Mouse (Mus musculus): ENCODE results near the gene Gm14137.

Gene Gm14137

DNA sequence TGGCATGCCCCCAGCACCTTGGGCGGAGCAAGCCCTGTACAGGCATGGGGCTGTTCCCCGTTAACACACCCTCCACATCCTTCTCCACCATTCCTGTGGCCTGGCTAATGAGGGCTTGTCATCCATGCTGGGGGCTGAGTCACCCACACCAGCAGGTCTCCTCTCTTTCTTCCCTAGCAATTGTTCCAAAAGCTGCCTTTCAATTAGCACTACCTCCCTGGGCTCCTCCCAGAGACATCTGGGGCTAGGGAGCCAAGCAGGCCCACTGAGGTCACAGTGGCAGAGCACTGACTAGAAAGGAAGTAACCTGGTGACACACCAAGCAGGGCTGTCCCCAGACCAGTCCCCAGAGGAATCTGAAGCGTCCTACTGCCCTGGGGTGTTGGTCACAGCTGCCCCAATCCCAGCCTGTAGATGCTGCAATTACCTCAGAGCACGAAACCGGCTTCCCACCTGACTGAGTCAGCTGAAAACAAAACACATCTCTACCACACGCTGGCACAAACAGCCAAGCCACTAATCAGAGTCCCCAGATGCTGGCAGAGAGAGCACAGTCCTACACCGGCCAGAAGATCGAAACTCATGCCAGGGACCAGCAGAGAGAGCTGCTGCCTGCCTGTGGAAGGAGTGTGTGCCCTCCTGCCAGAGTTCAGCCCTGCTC, at the start of gene Gm14137:
Gene Gm14137, plus strand, starts transcription at position 519 of the 661 bp plus-strand sequence.
- DNase-seq (ENCODE audit: low read depth), result peak; percentile 95

DNA sequence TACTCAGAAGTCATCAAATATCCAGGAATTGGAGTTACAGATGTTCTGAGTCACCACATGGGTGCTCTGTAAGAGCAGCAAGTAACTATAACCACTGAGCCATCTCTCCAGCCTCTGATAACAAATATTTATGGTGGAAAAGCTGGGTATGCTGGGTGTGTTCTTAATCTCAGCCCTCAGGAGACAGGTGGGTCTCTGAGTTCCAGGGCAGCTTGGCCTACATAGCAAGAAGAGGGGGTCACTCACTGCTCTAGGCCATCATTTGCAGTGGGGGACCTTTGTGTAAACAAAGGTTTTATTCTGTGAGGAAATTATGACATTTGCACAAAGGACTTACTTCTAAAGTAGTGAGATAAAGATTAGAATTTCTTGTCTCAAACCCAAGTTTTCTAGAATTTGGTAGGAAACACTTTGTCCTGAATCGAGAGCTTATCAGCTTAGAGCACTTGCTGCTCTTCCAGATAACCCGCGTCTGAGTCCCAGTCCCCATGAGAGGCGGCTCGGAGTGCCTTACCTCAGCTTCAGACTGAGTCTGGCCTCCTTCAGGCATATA, 37.9 kb upstream of the Gm14137 start:
- DNase-seq (ENCODE audit: low read depth), result no peak

DNA sequence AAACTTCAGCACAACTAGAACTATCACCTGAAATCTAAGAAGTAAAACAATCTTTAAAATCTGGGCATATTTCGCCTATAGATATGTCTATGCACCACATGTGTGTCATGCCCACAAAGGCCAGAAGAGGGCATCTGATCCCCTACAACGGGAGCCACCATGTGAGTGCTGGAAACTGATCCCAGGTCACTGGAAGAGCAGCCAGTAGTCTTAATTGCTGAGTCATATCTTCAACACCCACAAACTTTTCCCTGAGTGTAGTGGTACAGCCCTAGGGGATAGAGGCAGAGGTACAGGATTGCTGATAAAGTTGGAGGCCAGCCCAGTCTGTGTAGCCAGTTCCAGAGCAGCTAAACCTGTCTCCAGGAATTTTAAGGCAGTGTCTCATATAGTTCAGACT, 29.1 kb upstream of the Gm14137 start:
- peak; percentile 52 for DNase-seq (ENCODE audit: low read depth)

DNA sequence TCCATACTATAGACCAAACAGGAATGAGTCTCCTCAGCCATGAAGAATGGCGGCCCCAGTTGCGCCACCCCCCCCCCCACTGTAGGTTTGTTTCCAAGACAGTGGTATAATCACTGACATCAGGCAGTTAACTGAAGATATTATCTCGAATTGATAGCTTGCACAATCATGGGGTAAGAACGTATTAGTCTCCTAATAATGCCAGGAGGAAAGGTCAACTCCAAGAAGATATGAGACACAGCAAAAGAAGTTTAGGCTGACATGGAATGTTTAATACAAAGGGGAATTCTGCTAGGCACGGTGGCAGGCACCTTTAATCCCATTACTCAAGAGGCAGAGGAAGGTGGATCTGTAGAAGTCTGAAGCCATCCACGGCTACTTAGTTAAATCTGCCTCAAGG, 27.9 kb upstream of the Gm14137 start:
- DNase-seq (ENCODE audit: low read depth), result no peak

DNA sequence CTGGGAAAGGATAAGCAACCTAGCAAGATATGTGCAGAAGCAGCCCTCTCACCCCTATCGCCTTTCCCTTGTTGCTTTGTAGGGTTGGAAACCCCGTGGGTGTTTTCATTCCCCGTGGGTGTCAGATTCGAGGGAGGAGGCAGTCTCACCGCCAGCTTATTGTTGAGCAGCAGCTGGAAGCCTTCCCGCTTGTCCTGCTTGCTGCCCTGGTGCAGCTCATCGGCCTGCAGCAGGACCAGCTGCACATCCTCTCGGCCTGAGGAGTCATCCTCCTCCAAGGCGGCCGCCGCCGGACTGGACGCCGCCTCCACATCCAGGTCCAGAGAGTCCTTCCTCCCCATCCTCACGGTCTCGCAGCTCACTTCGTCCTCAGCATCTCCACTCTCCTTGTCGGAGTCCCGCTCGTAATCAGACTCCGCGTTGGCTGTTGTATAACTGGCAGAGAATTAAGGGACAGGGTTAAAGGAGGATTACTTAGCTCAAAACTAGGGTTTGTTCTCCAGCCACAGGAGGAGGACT, 27.1 kb upstream of the Gm14137 start:
- DNase-seq (ENCODE audit: low read depth), result no peak

DNA sequence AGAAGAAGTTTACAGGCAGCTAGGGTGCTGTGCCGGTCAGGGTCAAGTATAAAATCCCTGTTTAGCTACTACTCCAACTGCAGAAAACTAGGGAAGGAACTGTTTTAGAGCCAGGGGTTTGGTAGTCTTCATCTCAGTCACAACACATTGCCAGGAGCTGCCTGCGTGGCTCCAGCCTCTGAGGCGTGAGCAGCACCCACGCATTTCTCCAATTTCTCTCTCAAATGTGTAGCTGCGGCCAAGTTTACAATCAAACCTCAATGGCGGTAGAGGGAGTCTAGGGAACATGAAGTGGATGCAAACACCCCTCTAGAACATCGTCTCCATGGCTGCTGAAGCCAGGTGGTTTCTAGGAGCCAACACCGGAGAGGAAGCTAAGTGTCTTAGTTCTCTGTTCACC, 26.5 kb upstream of the Gm14137 start:
- no peak for DNase-seq (ENCODE audit: low read depth)

DNA sequence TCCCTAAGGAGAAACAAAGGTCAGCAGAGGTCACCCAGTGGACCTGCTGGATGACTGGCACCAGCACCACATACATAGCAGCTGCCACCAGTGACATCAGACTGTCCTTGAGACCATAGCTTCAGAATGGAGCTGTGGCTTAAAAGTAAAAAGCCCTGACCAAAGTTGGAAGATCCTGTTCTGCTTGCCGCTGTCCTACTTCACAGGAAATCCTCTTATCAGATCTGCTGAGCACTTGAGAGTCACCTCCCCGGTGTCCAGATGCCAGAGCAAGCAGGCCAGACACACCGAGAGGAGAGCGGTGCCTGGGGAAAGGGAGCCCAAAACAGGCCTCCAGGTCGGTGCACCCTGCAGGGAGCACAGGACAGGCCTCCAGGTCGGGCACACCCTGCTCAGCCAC, 22.1 kb upstream of the Gm14137 start:
- no peak for DNase-seq (ENCODE audit: low read depth)

DNA sequence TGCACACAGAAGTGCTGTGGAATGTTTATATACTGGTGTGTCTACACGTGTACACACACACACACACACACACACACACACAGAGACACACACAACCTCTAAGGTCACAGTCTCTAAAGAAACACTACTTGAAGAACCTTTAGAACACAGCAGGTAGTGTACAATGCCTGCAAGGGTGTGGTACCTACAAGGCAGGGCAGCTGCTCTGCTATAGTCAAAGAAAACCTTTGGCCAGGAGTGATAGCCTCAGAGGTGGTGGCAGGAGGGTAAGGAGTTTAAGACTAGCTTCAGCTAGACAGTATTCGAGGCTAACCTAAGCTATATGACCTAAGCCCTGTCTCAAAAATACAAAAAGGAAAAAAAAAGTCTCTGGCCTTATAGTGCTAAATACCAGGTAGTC, 19.6 kb upstream of the Gm14137 start:
- no peak for DNase-seq (ENCODE audit: low read depth)

DNA sequence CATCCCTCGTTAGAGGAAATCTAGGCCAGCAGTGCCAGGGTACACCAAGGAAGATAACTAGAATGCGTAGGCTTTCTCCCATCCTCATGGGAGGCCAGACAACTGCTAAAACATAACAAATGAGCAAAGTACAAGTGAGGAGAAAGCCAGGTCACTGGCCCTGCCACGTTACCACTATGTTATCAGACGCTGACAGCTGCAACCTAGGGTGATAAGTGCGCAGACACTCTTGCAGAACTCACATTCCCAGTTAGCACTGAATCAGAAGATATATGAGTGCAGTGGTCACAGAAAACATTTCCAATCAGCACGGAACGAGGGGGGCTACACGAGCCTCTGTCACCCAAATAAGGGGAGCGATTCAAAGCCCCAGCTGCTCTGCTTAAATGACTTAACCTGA, 18.9 kb upstream of the Gm14137 start:
- DNase-seq (ENCODE audit: low read depth), result no peak

DNA sequence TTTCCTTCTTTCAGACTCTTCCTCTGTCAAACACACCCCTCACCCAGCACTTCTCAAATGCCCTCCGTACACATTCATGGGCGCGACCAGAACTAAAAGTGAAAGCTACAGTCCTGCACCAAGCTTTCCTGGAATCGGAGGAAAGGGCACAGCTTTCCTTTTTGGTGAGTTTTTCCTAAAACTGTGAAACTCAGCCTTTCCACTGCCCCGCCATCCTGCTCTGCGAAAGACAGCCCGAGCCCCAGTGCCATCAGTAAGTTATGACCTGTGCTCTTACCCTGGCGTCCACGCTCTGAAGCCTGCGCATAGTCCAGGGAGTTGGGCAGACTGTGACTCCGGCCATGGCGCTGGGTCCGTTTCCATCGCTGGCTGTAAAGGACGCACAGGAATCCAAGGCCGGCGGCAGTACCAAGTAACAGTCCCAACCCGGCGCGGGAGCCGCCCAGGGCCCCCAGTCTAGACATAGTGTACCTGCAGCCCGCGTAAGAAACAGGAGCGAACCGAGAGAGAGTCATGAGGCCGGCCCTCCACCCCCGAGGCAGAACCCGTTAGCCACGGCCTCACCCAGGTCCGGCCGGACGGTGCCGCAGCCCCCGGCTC, 18.1 kb upstream of the Gm14137 start:
- peak; percentile 17 for DNase-seq (ENCODE audit: low read depth)

DNA sequence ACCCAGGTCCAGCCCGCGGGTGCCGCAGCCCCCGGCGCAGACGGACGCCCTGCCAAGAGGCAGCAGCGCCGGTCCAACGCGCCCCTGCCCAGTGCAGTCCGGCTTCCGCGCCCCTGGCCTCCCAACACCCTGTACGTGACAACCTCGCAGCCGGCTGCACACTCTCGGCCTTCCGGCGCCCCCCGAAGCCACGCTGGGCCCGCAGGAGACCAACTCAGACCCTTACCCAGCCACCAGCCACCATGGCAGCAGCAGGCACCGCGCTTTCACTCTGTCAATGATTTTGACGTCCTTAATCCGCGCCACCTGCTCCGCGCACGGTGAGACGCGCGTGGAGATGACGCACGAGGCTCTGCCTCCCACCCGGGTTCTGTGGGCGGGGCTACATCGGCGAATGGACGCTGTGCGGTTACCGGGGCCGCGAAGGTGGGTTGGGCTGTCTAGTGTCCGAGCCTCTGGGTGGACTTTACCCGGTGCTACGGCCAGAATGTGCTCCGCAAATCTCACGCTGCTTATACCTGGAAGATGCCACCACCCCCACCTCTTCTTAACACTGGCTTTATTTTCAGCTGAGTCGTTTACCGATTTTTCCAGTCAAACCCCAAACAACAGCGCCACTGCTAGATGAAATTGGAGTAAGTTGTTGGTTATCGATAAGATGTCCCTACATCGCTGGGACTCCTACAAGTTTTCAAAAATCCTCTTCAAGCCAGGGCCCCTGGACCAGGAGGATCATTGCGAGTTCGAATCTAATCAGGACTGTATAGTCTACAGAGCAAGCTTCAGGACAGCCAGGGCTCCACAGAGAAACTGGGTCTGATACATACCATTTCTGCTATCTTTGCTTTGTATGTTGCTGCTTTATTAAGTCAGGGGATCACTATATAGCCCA, 17.4 kb upstream of the Gm14137 start, which contains the start of gene Rmdn3:
Gene Rmdn3, minus strand, starts transcription at position 354 of the 892 bp plus-strand sequence.
- peak; percentile 98 for DNase-seq (ENCODE audit: low read depth)

DNA sequence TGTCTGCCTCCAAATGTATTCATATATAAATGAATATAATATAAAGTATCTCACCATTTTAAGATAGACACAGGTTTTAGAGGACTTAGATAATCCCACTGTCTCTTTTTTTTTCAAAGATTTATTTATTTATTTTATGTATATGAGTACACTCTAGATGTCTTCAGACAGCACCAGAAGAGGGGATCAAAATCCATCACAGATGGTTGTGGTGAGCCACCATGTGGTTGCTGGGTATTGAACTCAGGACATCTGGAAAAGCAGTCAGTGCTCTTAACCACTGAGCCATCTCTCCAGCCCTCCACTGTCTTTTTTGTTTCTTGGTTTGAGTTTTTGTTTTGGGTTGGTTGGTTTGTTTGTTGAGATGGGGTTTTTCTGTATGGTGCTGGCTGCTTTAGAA, 16.5 kb upstream of the Gm14137 start:
- no peak for DNase-seq (ENCODE audit: low read depth)

DNA sequence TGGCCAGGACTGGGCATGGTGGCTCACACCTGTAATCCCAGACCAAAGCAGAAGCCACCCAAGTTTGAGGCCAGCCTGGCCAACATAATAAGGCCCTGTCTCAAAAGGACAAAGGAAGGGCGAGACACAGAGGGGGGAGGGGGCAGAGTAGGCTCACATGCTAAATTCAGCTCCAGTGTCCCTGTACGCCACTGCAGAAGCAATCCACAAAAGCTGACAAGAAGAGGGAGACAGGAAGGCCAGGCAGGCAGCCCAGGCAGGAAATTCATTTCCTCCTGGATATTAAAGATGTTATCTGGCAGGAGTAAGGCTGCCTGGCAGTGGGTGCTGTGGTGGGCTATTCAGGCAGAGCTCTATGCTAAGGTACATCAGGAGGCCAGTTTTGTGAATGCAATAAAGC, 13.1 kb upstream of the Gm14137 start:
- no peak for DNase-seq (ENCODE audit: low read depth)

DNA sequence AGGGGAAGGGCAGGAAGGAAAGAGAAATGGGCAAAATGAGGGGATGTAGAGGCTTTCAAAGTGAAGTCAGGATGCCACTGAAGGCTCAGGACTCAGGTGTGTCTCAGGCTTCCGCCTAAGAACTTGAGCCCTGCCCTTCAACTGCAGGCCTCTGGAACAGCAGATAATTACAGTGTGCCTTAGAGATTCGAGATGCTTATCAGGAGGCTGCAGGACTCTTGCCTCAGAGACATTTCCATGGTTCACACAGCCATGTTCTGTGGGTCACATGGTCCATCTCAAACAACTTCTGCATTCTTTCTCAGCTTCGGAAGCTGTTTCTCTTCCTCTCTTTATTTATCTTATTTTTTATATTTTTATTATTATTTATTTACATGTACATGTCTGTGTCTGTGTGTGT, 11.2 kb upstream of the Gm14137 start:
- no peak for DNase-seq (ENCODE audit: low read depth)

DNA sequence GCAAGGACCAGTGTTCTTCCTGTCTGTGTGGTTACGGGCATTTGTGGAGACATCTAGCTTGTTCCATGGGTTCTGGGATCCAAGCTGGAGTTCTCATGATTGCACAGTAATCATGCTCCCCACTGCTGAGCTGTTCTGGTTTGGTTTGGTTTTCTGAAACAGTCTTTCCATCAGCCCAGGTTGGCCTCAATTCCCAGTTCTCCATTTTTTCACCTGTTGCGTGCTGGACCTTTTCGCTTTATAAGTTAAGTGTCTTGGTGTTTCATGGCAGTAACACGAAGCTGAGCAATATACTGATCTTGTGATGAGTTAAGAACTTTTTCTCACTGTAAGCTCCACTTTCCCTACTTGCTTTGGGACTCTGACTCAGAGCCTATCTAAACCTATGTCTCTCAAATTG, 10.3 kb upstream of the Gm14137 start:
- DNase-seq (ENCODE audit: low read depth), result no peak

DNA sequence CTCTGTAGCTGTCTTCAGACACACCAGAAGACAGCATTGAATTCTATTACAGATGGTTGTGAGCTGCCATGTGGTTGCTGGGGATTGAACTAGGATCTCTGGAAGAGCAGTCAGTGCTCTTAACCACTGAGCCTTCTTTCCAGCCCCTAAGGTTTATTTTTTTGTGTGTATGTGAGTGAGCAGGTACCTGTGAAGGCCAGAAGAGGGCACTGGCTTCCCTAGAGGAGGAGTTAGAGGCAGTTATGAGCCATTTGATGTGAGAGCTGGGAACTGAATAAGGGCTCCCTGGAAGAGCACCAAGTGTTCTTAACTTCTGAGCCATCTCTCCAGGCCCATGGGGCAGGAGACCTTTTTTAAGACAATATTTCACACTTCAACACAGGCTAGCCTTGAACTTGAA, 8.9 kb upstream of the Gm14137 start:
- no peak for DNase-seq (ENCODE audit: low read depth)

DNA sequence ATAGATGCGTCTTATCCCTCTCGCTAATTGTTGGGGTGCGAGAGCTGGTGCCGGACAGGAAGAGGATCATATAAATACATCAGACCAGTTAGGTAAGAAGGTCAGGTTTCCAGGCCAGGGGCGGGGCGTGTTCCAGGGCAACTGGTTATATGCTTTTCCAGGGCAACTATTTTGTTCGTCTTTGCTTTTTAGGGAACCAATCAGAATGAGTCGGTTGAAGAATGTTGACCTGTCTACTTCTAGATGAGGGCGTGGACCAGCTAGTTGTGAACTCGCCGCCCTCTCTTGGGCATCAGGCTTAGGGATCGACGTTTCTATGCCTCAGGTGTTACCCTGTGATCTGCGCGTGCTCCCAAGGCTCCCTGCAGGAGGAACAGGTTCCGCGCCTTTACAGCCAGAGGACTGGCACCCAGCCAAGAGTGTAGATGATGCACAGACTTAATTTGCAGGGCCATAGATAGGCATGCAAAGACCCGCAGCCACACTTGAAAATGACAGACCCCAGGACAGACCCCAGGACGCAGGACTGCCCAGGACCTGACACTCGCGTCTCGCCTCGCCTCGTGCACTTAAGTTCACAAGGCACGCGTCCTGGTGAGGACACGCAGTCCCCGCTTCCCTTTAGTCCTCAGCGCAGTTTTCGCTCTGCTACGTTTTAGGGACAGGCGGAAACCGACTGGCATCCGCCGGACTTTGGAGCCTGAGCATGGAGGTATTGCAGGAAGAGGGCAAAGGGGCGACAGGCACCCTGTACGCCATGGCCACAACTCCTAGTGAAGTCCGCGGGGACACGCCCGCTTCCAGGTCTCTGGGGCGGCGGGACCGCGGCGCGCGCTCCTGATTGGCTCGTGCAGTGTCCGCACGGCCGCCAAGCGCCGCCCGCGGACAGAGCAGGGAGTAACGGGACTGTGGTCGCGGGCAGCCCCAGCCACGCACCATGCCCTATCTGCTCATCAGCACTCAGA, 7.1 kb upstream of the Gm14137 start, which contains the start of gene Gchfr:
Gene Gchfr, plus strand, starts transcription at position 873 of the 965 bp plus-strand sequence.
- peak; percentile 64 for DNase-seq (ENCODE audit: low read depth)

DNA sequence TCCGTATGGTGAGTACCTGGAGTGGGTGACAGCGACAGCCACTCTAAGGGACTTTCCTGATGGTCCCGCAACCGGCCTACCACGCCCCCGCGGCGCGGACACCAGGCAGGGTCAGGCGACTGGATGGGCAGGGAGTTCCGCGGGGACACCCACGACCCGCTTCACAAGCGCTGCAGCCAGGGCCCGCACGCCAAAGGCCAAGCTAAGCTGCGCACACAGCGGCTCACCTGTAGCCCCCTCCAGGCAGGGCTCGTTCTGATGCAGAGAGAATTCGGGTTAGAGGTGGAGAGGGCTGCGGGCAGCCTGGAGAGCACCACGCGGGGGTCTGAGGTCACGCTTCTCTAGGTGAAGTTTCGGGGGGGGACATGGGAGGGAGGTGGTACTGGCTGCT, 6.4 kb upstream of the Gm14137 start:
- DNase-seq (ENCODE audit: low read depth), result peak; percentile 36

DNA sequence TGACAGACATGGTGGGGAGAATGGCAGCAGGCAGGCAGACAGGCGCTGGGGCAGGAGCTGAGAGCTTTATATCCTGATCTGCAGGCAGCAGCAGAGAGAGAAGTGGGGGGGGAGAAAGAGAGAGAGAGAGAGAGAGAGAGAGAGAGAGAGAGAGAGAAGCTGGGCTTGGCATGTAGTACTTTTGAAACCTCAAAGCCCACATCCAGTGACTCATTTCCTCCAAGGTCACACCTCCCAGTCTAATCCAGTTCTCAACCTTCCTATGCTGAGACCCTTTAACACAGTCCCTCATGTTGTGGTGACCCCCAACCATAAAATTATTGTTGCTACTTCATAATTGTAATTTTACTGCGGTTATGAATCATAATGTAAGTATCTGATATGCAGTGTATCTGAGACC, 4.0 kb upstream of the Gm14137 start:
- DNase-seq (ENCODE audit: low read depth), result no peak

DNA sequence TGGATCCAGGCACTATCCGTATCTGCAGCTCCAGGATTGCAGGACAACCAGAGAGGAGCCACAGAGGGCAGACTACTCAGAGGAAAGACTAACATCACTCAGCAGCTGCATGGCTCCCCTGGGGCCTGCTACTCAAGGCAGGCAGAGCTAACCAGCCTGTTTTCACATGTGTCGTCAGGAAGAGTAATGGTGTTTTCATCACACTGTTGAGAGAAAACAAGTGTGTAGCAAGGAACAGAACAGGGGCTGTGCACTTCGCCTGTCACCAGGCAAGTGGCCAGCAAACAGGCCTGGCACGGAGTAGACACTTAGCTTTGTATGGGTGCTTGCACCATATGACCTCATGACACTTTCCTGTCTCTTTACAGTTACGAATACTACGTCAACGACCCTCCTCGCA, 2.7 kb upstream of the Gm14137 start:
- peak; percentile 93 for DNase-seq (ENCODE audit: low read depth)

DNA sequence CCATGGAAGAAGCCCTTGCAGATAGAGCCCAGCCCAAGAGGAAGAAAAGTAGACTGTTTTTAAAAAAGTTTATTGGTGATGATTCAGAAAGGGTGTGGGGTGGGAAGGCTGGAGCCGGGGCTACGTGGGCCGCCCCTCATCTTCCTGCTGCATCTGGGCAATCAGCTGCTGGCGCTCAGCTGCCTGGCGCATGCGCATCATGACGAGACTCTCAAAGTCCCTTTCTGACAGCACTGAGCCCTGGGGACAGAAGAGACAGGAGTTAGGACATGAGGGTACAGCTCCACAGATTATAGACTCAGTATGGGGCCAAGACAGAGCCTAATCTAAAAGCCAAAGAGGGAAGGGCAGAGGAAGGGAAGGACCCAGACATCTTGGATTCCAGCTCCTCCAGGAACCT, 1.9 kb upstream of the Gm14137 start:
- peak; percentile 34 for DNase-seq (ENCODE audit: low read depth)
